Mouse (Mus musculus) bone marrow macrophage, adult 2 months (primary cell): ENCODE measurements around the gene Ms4a15.

Experiments
- CTCF ChIP-seq: IDR thresholded peaks from 2 replicates; pipeline ENCODE4 v1.5.1; 2012; ENCODE audit warnings: low read depth, mild to moderate bottlenecking, low read length, moderate library complexity
- POLR2A ChIP-seq: IDR thresholded peaks from 2 replicates; pipeline ENCODE4 v1.6.1; 2012; ENCODE audit warnings: mild to moderate bottlenecking, low read depth, low read length, borderline replicate concordance

DNA sequence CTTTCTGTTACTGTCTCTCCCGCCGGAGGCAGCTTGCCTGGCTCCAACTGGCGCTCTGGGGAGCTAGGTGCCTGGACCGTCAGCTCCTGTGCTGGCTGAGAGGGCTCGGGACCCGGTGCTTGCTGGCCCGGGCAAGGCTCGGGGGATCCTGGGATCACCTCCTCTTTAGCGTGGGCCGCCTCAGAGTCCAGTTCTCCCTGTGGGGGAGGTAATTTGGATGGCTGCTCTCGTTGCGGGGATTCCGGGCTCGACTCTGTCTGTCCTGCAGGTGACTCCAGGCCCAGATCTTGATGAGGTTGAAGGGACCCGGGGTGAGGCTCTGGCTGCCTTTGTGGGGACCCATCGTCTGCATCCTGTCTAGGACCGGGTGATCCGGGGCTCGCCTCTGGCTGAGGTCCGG lies 44.6 kb downstream of the Ms4a15 start:
- TF ChIP-seq CTCF (no peak), POLR2A (no peak)
